Mouse (Mus musculus): ENCODE results near the gene Reck. TPM values are rescaled to one million over a fixed set of nuclear protein-coding genes. Genes with fewer than 3 reads are reported as not detected.
A peak's percentile ranks its signal among the peaks of the same experiment; 100 is the strongest.

Reck gene
- polyA plus RNA-seq, 1 experiment from 2014 or later: 4.9 TPM

- peak overlapping the region; percentile 34; the same call in 1 of the 2 replicates for H3K27ac ChIP-seq (ENCODE audit: low read depth, low read length)
- H3K9ac ChIP-seq (ENCODE audit: low read depth, low read length): no peak overlapping the region
- no peak for ATAC-seq
- no peak overlapping the region for H3K4me3 ChIP-seq (ENCODE audit: low read length)
- H3K4me1 ChIP-seq (ENCODE audit: control insufficient read depth, insufficient read depth, low read depth, low read length): peaks cover 16% of the 10 kb centered on the region
- no peaks in the 10 kb centered on the region for H3K36me3 ChIP-seq (ENCODE audit: control insufficient read depth, insufficient read depth, low read length)
- H3K27me3 ChIP-seq (replicated peaks; ENCODE audit: control insufficient read depth, insufficient read depth, low read length): no peaks in the 10 kb centered on the region
- no peaks in the 10 kb centered on the region for H3K9me3 ChIP-seq (ENCODE audit: control insufficient read depth, low read length)
- H3K4me2 ChIP-seq (ENCODE audit: low read length): no peak overlapping the region
- WGBS: 68% methylated on average over 9 of the region's 9 CpGs
These were observed 96.3 kb downstream of the Reck start for GRCm38 (mm10) chr4:43971541-43972136.

- no peak for ATAC-seq
- Histone ChIP-seq H3K4me3 (ENCODE audit: low read length) (no peak overlapping the region), H3K27me3 (replicated peaks; ENCODE audit: control insufficient read depth, insufficient read depth, low read length) (no peaks in the 10 kb centered on the region), H3K9me3 (ENCODE audit: control insufficient read depth, low read length) (no peaks in the 10 kb centered on the region), H3K36me3 (ENCODE audit: control insufficient read depth, insufficient read depth, low read length) (no peaks in the 10 kb centered on the region), H3K27ac (ENCODE audit: low read depth, low read length) (peak overlapping the region; percentile 34; the same call in 1 of the 2 replicates), H3K4me2 (ENCODE audit: low read length) (no peak overlapping the region), H3K9ac (ENCODE audit: low read depth, low read length) (no peak overlapping the region), H3K4me1 (ENCODE audit: control insufficient read depth, insufficient read depth, low read depth, low read length) (peaks cover 16% of the 10 kb centered on the region)
- WGBS: 9% methylated on average over 8 of the region's 8 CpGs
These were observed 96.8 kb downstream of the Reck start for GRCm38 (mm10) chr4:43972137-43972591.

GRCm38 (mm10) chr4:43973526-43973981, 98.2 kb downstream of the Reck start:
- H3K4me2 ChIP-seq (ENCODE audit: low read length): no peak overlapping the region
- no peaks in the 10 kb centered on the region for H3K36me3 ChIP-seq (ENCODE audit: control insufficient read depth, insufficient read depth, low read length)
- ATAC-seq: peak; percentile 48; the same call in 1 of the 2 replicates
- H3K4me1 ChIP-seq (ENCODE audit: control insufficient read depth, insufficient read depth, low read depth, low read length): peaks cover 16% of the 10 kb centered on the region
- H3K27ac ChIP-seq (ENCODE audit: low read depth, low read length): no peak overlapping the region
- no peak overlapping the region for H3K9ac ChIP-seq (ENCODE audit: low read depth, low read length)
- H3K4me3 ChIP-seq (ENCODE audit: low read length): no peak overlapping the region
- 19% methylated on average over 4 of the region's 4 CpGs for WGBS
- no peaks in the 10 kb centered on the region for H3K9me3 ChIP-seq (ENCODE audit: control insufficient read depth, low read length)
- no peaks in the 10 kb centered on the region for H3K27me3 ChIP-seq (replicated peaks; ENCODE audit: control insufficient read depth, insufficient read depth, low read length)

- peaks cover 19% of the 10 kb centered on the region for H3K4me1 ChIP-seq (ENCODE audit: control insufficient read depth, insufficient read depth, low read depth, low read length)
- H3K36me3 ChIP-seq (ENCODE audit: control insufficient read depth, insufficient read depth, low read length): no peaks in the 10 kb centered on the region
These were observed 99.7 kb downstream of the Reck start for GRCm38 (mm10) chr4:43974914-43975616.

GRCm38 (mm10) chr4:43976223-43976740, 101.0 kb downstream of the Reck start:
- Histone ChIP-seq H3K4me1 (ENCODE audit: control insufficient read depth, insufficient read depth, low read depth, low read length) (peaks cover 19% of the 10 kb centered on the region), H3K4me3 (ENCODE audit: low read length) (no peak overlapping the region), H3K27ac (ENCODE audit: low read depth, low read length) (no peak overlapping the region), H3K9ac (ENCODE audit: low read depth, low read length) (no peak overlapping the region), H3K36me3 (ENCODE audit: control insufficient read depth, insufficient read depth, low read length) (no peaks in the 10 kb centered on the region), H3K4me2 (ENCODE audit: low read length) (no peak overlapping the region), H3K9me3 (ENCODE audit: control insufficient read depth, low read length) (no peaks in the 10 kb centered on the region), H3K27me3 (replicated peaks; ENCODE audit: control insufficient read depth, insufficient read depth, low read length) (no peaks in the 10 kb centered on the region)
- no peak for ATAC-seq
- 76% methylated on average over 6 of the region's 6 CpGs for WGBS

More at GRCm38 (mm10) chr4:43974914-43975616, 99.7 kb downstream of the Reck start:
- H3K27ac ChIP-seq (ENCODE audit: low read depth, low read length): no peak overlapping the region
- no peak overlapping the region for H3K4me3 ChIP-seq (ENCODE audit: low read length)
- H3K9me3 ChIP-seq (ENCODE audit: control insufficient read depth, low read length): no peaks in the 10 kb centered on the region
- H3K9ac ChIP-seq (ENCODE audit: low read depth, low read length): no peak overlapping the region
- ATAC-seq: no peak
- 83% methylated on average over 10 of the region's 10 CpGs for WGBS
- no peaks in the 10 kb centered on the region for H3K27me3 ChIP-seq (replicated peaks; ENCODE audit: control insufficient read depth, insufficient read depth, low read length)
- no peak overlapping the region for H3K4me2 ChIP-seq (ENCODE audit: low read length)

GRCm38 (mm10) chr4:43978521-43979443, 103.5 kb downstream of the Reck start:
- Histone ChIP-seq H3K36me3 (ENCODE audit: control insufficient read depth, insufficient read depth, low read length) (no peaks in the 10 kb centered on the region), H3K9me3 (ENCODE audit: control insufficient read depth, low read length) (no peaks in the 10 kb centered on the region), H3K27ac (ENCODE audit: low read depth, low read length) (peak overlapping the region; percentile 21; the same call in 1 of the 2 replicates), H3K4me2 (ENCODE audit: low read length) (no peak overlapping the region), H3K4me1 (ENCODE audit: control insufficient read depth, insufficient read depth, low read depth, low read length) (peaks cover 13% of the 10 kb centered on the region), H3K27me3 (replicated peaks; ENCODE audit: control insufficient read depth, insufficient read depth, low read length) (no peaks in the 10 kb centered on the region), H3K4me3 (ENCODE audit: low read length) (no peak overlapping the region), H3K9ac (ENCODE audit: low read depth, low read length) (no peak overlapping the region)
- WGBS: 26% methylated on average over 17 of the region's 17 CpGs
- ATAC-seq: no peak

- ATAC-seq: peak; percentile 74
- no peaks in the 10 kb centered on the region for H3K36me3 ChIP-seq (ENCODE audit: control insufficient read depth, insufficient read depth, low read length)
- H3K4me1 ChIP-seq (ENCODE audit: control insufficient read depth, insufficient read depth, low read depth, low read length): peaks cover 13% of the 10 kb centered on the region
- no peak overlapping the region for H3K4me2 ChIP-seq (ENCODE audit: low read length)
- H3K27ac ChIP-seq (ENCODE audit: low read depth, low read length): no peak overlapping the region
- H3K9me3 ChIP-seq (ENCODE audit: control insufficient read depth, low read length): no peaks in the 10 kb centered on the region
- no peak overlapping the region for H3K4me3 ChIP-seq (ENCODE audit: low read length)
- H3K27me3 ChIP-seq (replicated peaks; ENCODE audit: control insufficient read depth, insufficient read depth, low read length): no peaks in the 10 kb centered on the region
- WGBS: 38% methylated on average over 3 of the region's 3 CpGs
- no peak overlapping the region for H3K9ac ChIP-seq (ENCODE audit: low read depth, low read length)
These were observed 104.4 kb downstream of the Reck start for GRCm38 (mm10) chr4:43979746-43980145.

GRCm38 (mm10) chr4:43980236-43980635, 104.9 kb downstream of the Reck start:
- no peak overlapping the region for H3K4me3 ChIP-seq (ENCODE audit: low read length)
- no peak overlapping the region for H3K9ac ChIP-seq (ENCODE audit: low read depth, low read length)
- H3K4me1 ChIP-seq (ENCODE audit: control insufficient read depth, insufficient read depth, low read depth, low read length): peaks cover 13% of the 10 kb centered on the region
- no peaks in the 10 kb centered on the region for H3K27me3 ChIP-seq (replicated peaks; ENCODE audit: control insufficient read depth, insufficient read depth, low read length)
- no peak overlapping the region for H3K4me2 ChIP-seq (ENCODE audit: low read length)
- no peaks in the 10 kb centered on the region for H3K36me3 ChIP-seq (ENCODE audit: control insufficient read depth, insufficient read depth, low read length)
- no peak for ATAC-seq
- H3K27ac ChIP-seq (ENCODE audit: low read depth, low read length): no peak overlapping the region
- 82% methylated on average over 4 of the region's 4 CpGs for WGBS
- H3K9me3 ChIP-seq (ENCODE audit: control insufficient read depth, low read length): no peaks in the 10 kb centered on the region
